In genomic region chr7:4130686-4131452, GRCm38 (mm10) we compare ENCODE assay signal across 8 mouse cellular contexts. TPM values are rescaled to one million over a fixed set of nuclear protein-coding genes. Genes with fewer than 3 reads are reported as not detected.
DNase-seq lines count a peak whose midpoint lies in the region; ATAC-seq and TF ChIP-seq lines count a peak whose summit lies in the region.

No protein-coding gene starts in this region.

- in situ Hi-C loops in ES-E14 (cut with MboI; ENCODE audit: low sequenced_read_pairs in 2 of 2, unreplicated experiment in 2 of 2) = loop anchor here in 1 of 2 experiments (25.0 kb wide), 1 partner anchor 306 kb away; the partner anchor contains the start of gene Rdh13

- ATAC-seq in erythroid progenitor cell, adult 5-6 weeks (replicated peaks; ENCODE audit: low FRiP score, poor library complexity, severe bottlenecking) = peak; percentile 63; the same call in 1 of the 2 replicates
- peak; percentile 72 for ATAC-seq in lung, postnatal 0 days

- no peaks in the 10 kb centered on the region for H3K9me3 ChIP-seq in ES-E14 (ENCODE audit: control insufficient read depth, insufficient read depth, low read depth, low read length)
- no peaks in the 10 kb centered on the region for H3K9me3 ChIP-seq in lung, postnatal 0 days (ENCODE audit: low read length)

- DNase-seq in ES-E14 (ENCODE audit: low read depth, low spot score) = no peak
- peak; percentile 71 for DNase-seq in brain, embryonic 18.5 days (ENCODE audit: low read depth, low spot score)
- DNase-seq in heart, postnatal 14 days = peak; percentile 85 to 90
- peak; percentile 67 for DNase-seq in large intestine, adult 2 months (ENCODE audit: low read depth, low spot score)
- DNase-seq in lung, postnatal 0 days (ENCODE audit: low spot score) = peak; percentile 88
- DNase-seq in retina, postnatal 1 day = peak; percentile 93
- DNase-seq in urinary bladder, postnatal 36 days (ENCODE audit: low spot score in 2 of 2) = peak; percentile 65 to 73

- intact Hi-C loops in heart, postnatal 14 days (cut with DNase I) = loop anchor here (5.0 to 10.0 kb wide), 2 partner anchors 164 to 391 kb away; partner anchors contain the start of gene Tnni3

- TF ChIP-seq EP300 in lung, postnatal 0 days (IDR thresholded peaks at IDR 0.05) = no peak

- no peak overlapping the region for H3K9ac ChIP-seq in ES-E14 (ENCODE audit: insufficient read depth, low read depth, low read length, poor library complexity, severe bottlenecking)
- no peak overlapping the region for H3K9ac ChIP-seq in lung, postnatal 0 days (replicated peaks; ENCODE audit: low read depth)

- TF ChIP-seq CTCF in lung, postnatal 0 days (IDR thresholded peaks at IDR 0.05) = peak; percentile 93

- H3K4me2 ChIP-seq in lung, postnatal 0 days (replicated peaks; ENCODE audit: low read depth, low read length) = no peak overlapping the region

- H3K36me3 ChIP-seq in ES-E14 (ENCODE audit: control insufficient read depth, insufficient read depth, low read length, poor library complexity, severe bottlenecking) = peaks cover 19% of the 10 kb centered on the region; the same call in 1 of the 2 replicates
- H3K36me3 ChIP-seq in lung, postnatal 0 days (ENCODE audit: insufficient read depth, low read length) = no peaks in the 10 kb centered on the region

- WGBS in large intestine, adult 2 months = 24% methylated on average over 13 of the region's 13 CpGs
- 26% methylated on average over 12 of the region's 13 CpGs for WGBS in lung, postnatal 0 days

- no peak overlapping the region for H3K27ac ChIP-seq in ES-E14 (ENCODE audit: insufficient read depth, low read depth, low read length, poor library complexity, severe bottlenecking)
- no peak overlapping the region for H3K27ac ChIP-seq in lung, postnatal 0 days (ENCODE audit: low read length)

- H3K4me3 ChIP-seq in ES-E14 (ENCODE audit: insufficient read depth in 1 of 2, low read depth in 1 of 2, low read length in 2 of 2, poor library complexity in 1 of 2, severe bottlenecking in 1 of 2) = no peak overlapping the region
- no peak overlapping the region for H3K4me3 ChIP-seq in lung, postnatal 0 days (ENCODE audit: low read depth, low read length)

- peaks cover 5 to 11% of the 10 kb centered on the region in 2 experiments; a peak in 3 of 4 replicates for H3K4me1 ChIP-seq in ES-E14 (ENCODE audit: control insufficient read depth in 2 of 2, insufficient read depth in 2 of 2, low read length in 2 of 2, poor library complexity in 1 of 2)
- H3K4me1 ChIP-seq in lung, postnatal 0 days (ENCODE audit: insufficient read depth, low read depth, low read length) = no peaks in the 10 kb centered on the region

- no peaks in the 10 kb centered on the region for H3K27me3 ChIP-seq in lung, postnatal 0 days (replicated peaks; ENCODE audit: insufficient read depth, low read length)

TF ChIP-seq in ES-E14, 5 proteins besides CTCF, POLR2A, EP300 and RAD21:
- TF ChIP-seq ZC3H11A (IDR thresholded peaks at IDR 0.05; ENCODE audit: borderline replicate concordance, low read depth, low read length) (peak; percentile 77; the same call in 1 of the 2 replicates), MAFK (IDR thresholded peaks at IDR 0.05; ENCODE audit: insufficient read depth, low read depth, low read length) (no peak), ZNF384 (IDR thresholded peaks at IDR 0.05; ENCODE audit: low read depth, low read length) (no peak)
TF ChIP-seq in ES-E14: peak in this region for 1.

RNA-seq across cellular contexts. Expression of gene Leng8, which starts 6.0 kb away (rescaled TPM):
- total RNA-seq in ES-E14 (2012; rRNA removed) = 77.2 and 115 TPM in 2 replicates
- total RNA-seq in erythroid progenitor cell, adult 5-6 weeks (2015; ENCODE audit: low replicate concordance) = 104 and 111 TPM in 2 replicates
- total RNA-seq in erythroid progenitor cell, adult 5-6 weeks (2017; ENCODE audit: low replicate concordance) = 106 and 112 TPM in 2 replicates
- total RNA-seq in heart, postnatal 14 days (2021) = 10 to 100 TPM; 47.6 to 64.6 TPM
- 97.6 and 326 TPM in 2 replicates for polyA plus RNA-seq in large intestine, adult 2 months (2012; rRNA removed)
- 28.0 and 29.6 TPM in 2 replicates for polyA plus RNA-seq in lung, postnatal 0 days (2015; fragmentation: Nextera tagmentation; extraction: Ambion mirVana)

RNA-seq across cellular contexts. Expression of gene Ttyh1, which starts 11.7 kb away (rescaled TPM):
- 11.9 and 21.0 TPM in 2 replicates for total RNA-seq in ES-E14 (2012; rRNA removed)
- not detected in 2 replicates for total RNA-seq in erythroid progenitor cell, adult 5-6 weeks (2015; ENCODE audit: low replicate concordance)
- total RNA-seq in erythroid progenitor cell, adult 5-6 weeks (2017; ENCODE audit: low replicate concordance) = under 0.01 TPM in 1 of 2 replicates, not detected in the other
- total RNA-seq in heart, postnatal 14 days (2021) = 1 to 10 TPM; 1.9 to 2.0 TPM
- polyA plus RNA-seq in large intestine, adult 2 months (2012; rRNA removed) = 17.8 and 26.8 TPM in 2 replicates
- polyA plus RNA-seq in lung, postnatal 0 days (2015; fragmentation: Nextera tagmentation; extraction: Ambion mirVana) = 1.1 and 1.2 TPM in 2 replicates

RNA-seq across cellular contexts. Expression of gene Leng9, which starts 19.3 kb away (rescaled TPM):
- 0.79 and 1.0 TPM in 2 replicates for total RNA-seq in ES-E14 (2012; rRNA removed)
- 2.9 TPM in 1 of 2 replicates, not detected in the other for total RNA-seq in erythroid progenitor cell, adult 5-6 weeks (2015; ENCODE audit: low replicate concordance)
- total RNA-seq in erythroid progenitor cell, adult 5-6 weeks (2017; ENCODE audit: low replicate concordance) = 0.64 and 1.4 TPM in 2 replicates
- 1 to 10 TPM; 2.7 to 3.4 TPM for total RNA-seq in heart, postnatal 14 days (2021)
- polyA plus RNA-seq in large intestine, adult 2 months (2012; rRNA removed) = 30.0 and 45.0 TPM in 2 replicates
- 7.6 and 7.7 TPM in 2 replicates for polyA plus RNA-seq in lung, postnatal 0 days (2015; fragmentation: Nextera tagmentation; extraction: Ambion mirVana)

RNA-seq across cellular contexts. Expression of gene Cdc42ep5, which starts 33.8 kb away (rescaled TPM):
- total RNA-seq in ES-E14 (2012; rRNA removed) = 13.3 and 17.2 TPM in 2 replicates
- total RNA-seq in erythroid progenitor cell, adult 5-6 weeks (2015; ENCODE audit: low replicate concordance) = not detected in 2 replicates
- not detected in 2 replicates for total RNA-seq in erythroid progenitor cell, adult 5-6 weeks (2017; ENCODE audit: low replicate concordance)
- total RNA-seq in heart, postnatal 14 days (2021) = 10 to 100 TPM in 1 of 2 experiments, 1 to 10 TPM in 1; 9.0 to 10.2 TPM
- polyA plus RNA-seq in large intestine, adult 2 months (2012; rRNA removed) = 220 and 269 TPM in 2 replicates
- 46.7 and 51.1 TPM in 2 replicates for polyA plus RNA-seq in lung, postnatal 0 days (2015; fragmentation: Nextera tagmentation; extraction: Ambion mirVana)
